Mouse (Mus musculus) 416B (cell line): ENCODE results near the gene Tecta.

Experiments
- DNase-seq: peaks from one replicate; pipeline ENCODE4 v3.0.0; 2011; ENCODE audit warnings: low read depth

The Tecta gene

DNA sequence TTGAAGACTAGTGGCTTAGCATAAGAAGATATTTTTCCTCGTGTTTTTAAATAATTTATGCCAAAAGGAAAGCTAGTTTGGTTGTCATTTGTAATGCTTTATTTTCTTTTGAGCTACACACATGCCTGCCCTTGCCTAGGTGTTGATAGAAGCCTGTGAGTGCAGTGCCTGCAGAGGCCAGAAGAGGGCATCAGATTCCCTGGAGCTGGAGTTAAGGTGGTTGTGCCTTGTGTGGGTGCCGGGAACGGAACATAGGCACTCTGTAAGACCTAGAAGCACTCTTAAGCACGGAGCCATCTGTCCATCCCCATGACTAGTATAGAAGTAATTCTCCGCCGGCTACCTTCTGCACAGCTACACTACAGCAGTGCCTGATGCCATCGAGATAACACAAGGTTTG lies 79.1 kb downstream of the Tecta start:
- no peak for DNase-seq

- DNase-seq: no peak
Observed at GRCm38 (mm10) chr9:42318455-42318987, 81.2 kb downstream of the Tecta start.

DNA sequence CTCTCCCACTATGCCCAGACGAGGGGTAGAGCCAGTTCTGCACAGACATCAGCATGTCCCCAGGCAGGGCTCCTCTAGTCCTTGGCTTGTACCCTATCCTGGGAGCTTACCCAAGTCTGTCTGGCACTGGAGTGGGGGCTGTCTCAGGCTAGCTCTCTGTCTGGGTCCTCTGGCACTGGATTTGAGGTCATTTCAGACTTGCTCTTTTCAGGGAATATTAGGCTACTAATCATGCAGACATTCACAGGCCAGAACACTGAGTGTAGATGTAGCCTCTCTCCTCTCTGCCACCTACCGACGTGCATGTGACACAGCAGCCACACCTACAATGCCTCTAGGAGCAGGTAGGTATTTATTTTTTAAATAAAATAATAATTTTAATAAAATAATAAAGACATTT lies 82.4 kb downstream of the Tecta start:
- peak; percentile 13 for DNase-seq

DNA sequence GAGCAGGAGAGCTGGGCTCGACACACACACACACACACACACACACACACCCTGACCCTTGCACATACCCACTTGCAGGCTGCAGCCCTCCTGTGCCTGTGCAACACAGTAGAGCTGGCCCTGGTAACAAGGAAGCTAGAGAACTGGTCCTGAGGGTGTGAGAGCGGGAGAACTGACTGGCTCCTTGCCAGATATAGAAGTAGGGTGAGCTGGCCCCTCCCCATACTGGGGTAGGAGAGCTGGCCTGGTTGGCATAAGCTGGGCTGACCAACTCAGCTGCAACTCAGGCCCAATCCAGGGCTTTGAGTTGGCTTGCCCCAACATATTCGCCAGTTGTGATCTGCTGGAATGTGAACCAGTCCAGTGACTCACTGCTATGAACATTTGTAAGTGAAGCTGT lies 83.9 kb downstream of the Tecta start:
- DNase-seq: peak; percentile 54

GRCm38 (mm10) chr9:42314959-42315358 lies 84.8 kb downstream of the Tecta start:
- DNase-seq: peak; percentile 81

DNA sequence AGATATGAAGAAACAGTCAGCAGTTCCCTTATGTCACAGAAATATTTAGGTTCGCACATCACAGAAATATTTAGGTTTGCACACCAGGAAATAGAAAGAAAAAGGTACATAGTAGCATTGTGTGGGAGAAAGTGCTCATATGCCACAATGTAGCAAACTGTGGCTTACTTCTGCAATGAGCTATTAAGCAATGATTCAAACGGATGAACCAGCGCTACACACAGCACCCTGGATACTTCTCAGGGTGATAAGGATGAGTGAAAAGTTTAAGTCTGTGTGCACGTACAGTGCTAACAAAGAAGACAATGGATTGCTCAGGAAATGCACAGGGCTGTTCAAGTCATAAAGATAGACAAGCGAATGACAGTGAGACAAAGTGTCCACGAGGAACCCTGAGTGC lies 85.3 kb downstream of the Tecta start:
- peak; percentile 56 for DNase-seq

GRCm38 (mm10) chr9:42313872-42314271 lies 85.9 kb downstream of the Tecta start:
- peak; percentile 57 for DNase-seq

- DNase-seq: no peak
Observed at GRCm38 (mm10) chr9:42311311-42311710, 88.4 kb downstream of the Tecta start.

DNA sequence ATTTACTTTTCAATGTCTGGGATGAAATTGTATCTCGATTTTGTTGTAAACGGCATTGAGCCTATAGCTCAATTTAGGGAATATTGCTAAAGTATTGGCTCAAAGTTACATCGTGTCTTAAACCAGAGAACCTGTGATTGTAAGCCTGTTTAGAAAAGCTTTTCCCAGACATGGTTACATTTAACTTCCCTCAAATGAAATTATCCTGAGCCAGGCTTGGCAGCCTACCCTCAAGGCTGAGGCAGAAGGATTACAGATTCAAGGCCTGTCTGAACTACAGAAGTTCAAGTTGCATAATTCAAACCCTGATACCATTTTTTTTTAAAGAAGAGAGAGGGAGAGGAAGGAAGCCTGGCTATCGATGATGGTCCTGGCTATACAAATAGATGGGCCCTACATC lies 95.8 kb downstream of the Tecta start:
- no peak for DNase-seq

- no peak for DNase-seq
Observed at GRCm38 (mm10) chr9:42301082-42301633, 98.6 kb downstream of the Tecta start.

GRCm38 (mm10) chr9:42296297-42296922 lies 103.3 kb downstream of the Tecta start:
- peak; percentile 50 for DNase-seq

GRCm38 (mm10) chr9:42294131-42294530 lies 105.6 kb downstream of the Tecta start:
- no peak for DNase-seq

DNA sequence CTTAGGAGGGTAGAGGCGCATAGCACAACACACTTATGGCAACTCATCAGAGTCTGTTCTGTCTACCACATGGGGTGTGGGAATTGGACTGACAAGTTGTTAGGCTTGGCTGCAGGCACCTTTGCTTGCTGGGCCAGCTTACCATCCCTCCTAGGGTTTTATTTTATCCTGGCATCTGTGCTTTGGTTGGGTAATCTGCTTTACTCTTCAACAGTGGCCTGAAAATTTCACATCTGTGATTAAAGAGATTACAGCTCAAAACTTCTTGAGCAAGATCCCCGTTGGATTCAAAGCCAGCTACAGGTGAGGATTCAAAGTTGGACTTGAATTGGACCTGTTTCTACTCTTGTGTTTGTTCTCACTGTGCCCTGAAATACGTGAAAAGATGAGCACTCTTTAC lies 106.1 kb downstream of the Tecta start:
- DNase-seq: no peak

DNA sequence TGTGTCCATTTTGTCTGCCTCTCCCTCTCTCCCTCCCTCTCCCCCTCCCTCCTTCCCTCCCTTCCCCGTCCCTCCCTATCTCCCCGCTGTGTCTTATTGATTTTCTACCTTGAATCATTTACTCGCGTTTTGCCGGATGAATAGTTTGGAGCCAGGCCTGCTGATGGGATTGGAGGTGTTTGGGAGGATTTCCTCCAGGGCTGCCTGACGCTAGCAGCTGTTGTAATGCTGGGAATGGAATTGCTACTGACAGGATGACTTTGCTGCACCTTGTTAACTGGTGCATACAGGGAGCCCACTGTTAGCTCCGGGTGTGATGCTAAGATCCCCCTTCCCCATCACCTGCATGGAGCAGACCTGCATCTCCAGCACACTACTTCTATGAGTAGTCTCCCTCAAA lies 106.7 kb downstream of the Tecta start:
- no peak for DNase-seq

GRCm38 (mm10) chr9:42279676-42280075 lies 120.1 kb downstream of the Tecta start:
- DNase-seq: peak; percentile 39
